Mouse (Mus musculus): ENCODE measurements around the gene Dguok. TPM values are rescaled to one million over a fixed set of nuclear protein-coding genes. Genes with fewer than 3 reads are reported as not detected.

Dguok gene
- total and polyA plus RNA-seq, 3 experiments = 8.7 to 16.7 (median 11.5) TPM

DNA sequence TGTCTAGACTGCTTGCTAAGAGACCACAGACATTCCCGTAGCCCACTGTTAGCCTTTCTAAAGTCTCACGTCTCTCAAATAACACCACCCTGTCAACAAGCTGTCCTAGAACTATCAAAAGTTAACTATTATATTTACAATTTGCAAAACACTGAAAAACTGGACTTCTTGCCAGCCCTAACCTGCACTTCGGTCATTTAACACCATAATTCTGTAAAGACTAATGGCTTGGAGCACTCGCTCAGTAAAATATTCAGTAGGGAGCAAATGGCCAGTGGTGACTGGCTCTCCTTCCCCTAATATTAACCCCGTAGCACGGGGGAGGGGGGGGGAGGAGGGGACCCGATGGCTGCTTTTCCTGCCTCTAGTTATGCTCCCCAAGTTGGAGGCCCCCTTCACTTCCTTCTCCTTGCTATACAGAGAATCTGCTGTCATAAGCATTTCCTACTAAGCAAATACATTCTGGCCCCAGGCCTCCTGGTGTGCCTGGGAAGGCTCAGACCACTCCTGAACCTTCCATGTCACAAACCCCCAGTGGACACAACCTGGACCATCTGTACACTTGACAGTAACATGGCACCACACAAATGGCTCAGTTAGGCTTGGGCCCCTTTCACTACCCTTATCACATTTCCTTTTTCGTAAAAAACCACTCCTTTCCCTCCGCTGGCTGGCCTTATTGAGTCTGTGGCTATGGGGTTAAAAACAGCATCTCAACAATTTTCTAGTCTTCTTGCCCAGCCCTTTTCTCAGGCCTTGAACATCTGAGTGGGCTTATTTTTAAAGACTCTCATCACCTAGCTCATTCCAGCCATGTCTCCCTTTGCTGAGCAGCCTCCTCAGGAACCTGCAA, 56.1 kb downstream of the Dguok start:
- peaks cover 0 to 61% of the 10 kb centered on the region in 2 experiments for H3K36me3 ChIP-seq (replicated peaks in 1 of 2; ENCODE audit: control insufficient read depth in 1 of 2, insufficient read depth in 1 of 2, low read length in 1 of 2)
- DNase-seq (ENCODE audit: extremely low read depth) = no peak
- TF ChIP-seq USF1 (IDR thresholded peaks at IDR 0.05; ENCODE audit: low read depth, low read length) = no peak
- no peak for TF ChIP-seq ELF1 (IDR thresholded peaks at IDR 0.05; ENCODE audit: low read depth, low read length)
- TF ChIP-seq TCF12 (IDR thresholded peaks at IDR 0.05; ENCODE audit: low read depth, low read length) = no peak
- TF ChIP-seq KAT2A (IDR thresholded peaks at IDR 0.05; ENCODE audit: insufficient replicate concordance, low read length) = no peak
- TF ChIP-seq PAX5 (IDR thresholded peaks at IDR 0.05; ENCODE audit: low read length) = no peak
- TF ChIP-seq CHD2 (IDR thresholded peaks at IDR 0.05; ENCODE audit: low read length) = no peak
- TF ChIP-seq MAFK (IDR thresholded peaks at IDR 0.05; ENCODE audit: insufficient replicate concordance, low read length) = 0 out of 2 replicates have a peak, but pooled peaks have one; percentile 15
- no peak for TF ChIP-seq USF2 (conservative IDR thresholded peaks at IDR 0.05; ENCODE audit: low read depth, low read length)

GRCm38 (mm10) chr6:83449440-83449839, 57.3 kb downstream of the Dguok start:
- no peak overlapping the region for H3K4me2 ChIP-seq (ENCODE audit: insufficient read depth, low read depth, poor library complexity, severe bottlenecking)
- no peaks in the 10 kb centered on the region for H3K9me3 ChIP-seq (replicated peaks; ENCODE audit: low read length)
- H3K36me3 ChIP-seq (replicated peaks in 1 of 2; ENCODE audit: control insufficient read depth in 1 of 2, insufficient read depth in 1 of 2, low read length in 1 of 2) = peaks cover 0 to 67% of the 10 kb centered on the region in 2 experiments
- no peaks in the 10 kb centered on the region for H3K79me2 ChIP-seq (replicated peaks; ENCODE audit: control insufficient read depth, extremely low read depth, insufficient read depth, poor library complexity, severe bottlenecking)
- H3K4me3 ChIP-seq (replicated peaks in 1 of 3; ENCODE audit: low read depth in 2 of 3, low read length in 2 of 3, poor library complexity in 1 of 3) = no peak overlapping the region
- dilution Hi-C loops (cut with MboI; ENCODE audit: extremely low pct_ligation_motif_present, extremely low pct_unique_long_range_greater_than_20kb, low sequenced_read_pairs) (no loop called here), in situ Hi-C loops (cut with MboI; ENCODE audit: low pct_ligation_motif_present, low pct_unique_long_range_greater_than_20kb, low sequenced_read_pairs) (no loop called here)
- H3K27me3 ChIP-seq (replicated peaks) = no peaks in the 10 kb centered on the region
- H3K4me1 ChIP-seq (ENCODE audit: control insufficient read depth in 1 of 2, insufficient read depth in 2 of 2) = peaks cover 11 to 66% of the 10 kb centered on the region in 2 experiments
- TF ChIP-seq MAFK (IDR thresholded peaks at IDR 0.05; ENCODE audit: insufficient replicate concordance, low read length) (no peak), ZNF384 (IDR thresholded peaks at IDR 0.05; ENCODE audit: low read depth, low read length) (no peak), POLR2AphosphoS2 (IDR thresholded peaks at IDR 0.05; ENCODE audit: low read depth, low read length) (no peak), TBP (conservative IDR thresholded peaks at IDR 0.05; ENCODE audit: low read depth, low read length) (no peak)
- H3K27ac ChIP-seq (ENCODE audit: insufficient read depth, low read depth) = no peak overlapping the region
- no peak for DNase-seq (ENCODE audit: extremely low read depth)
- no peak overlapping the region for H3K9ac ChIP-seq (ENCODE audit: insufficient read depth, low read depth)

More for the DNA sequence above, 56.1 kb downstream of the Dguok start:
- Histone ChIP-seq H3K79me2 (replicated peaks; ENCODE audit: control insufficient read depth, extremely low read depth, insufficient read depth, poor library complexity, severe bottlenecking) (no peaks in the 10 kb centered on the region), H3K9me3 (replicated peaks; ENCODE audit: low read length) (no peaks in the 10 kb centered on the region), H3K9ac (ENCODE audit: insufficient read depth, low read depth) (no peak overlapping the region), H3K4me3 (replicated peaks in 1 of 3; ENCODE audit: low read depth in 2 of 3, low read length in 2 of 3, poor library complexity in 1 of 3) (no peak overlapping the region), H3K27me3 (replicated peaks) (no peaks in the 10 kb centered on the region), H3K27ac (ENCODE audit: insufficient read depth, low read depth) (no peak overlapping the region), H3K4me1 (ENCODE audit: control insufficient read depth in 1 of 2, insufficient read depth in 2 of 2) (peaks cover 14 to 69% of the 10 kb centered on the region in 2 experiments), H3K4me2 (ENCODE audit: insufficient read depth, low read depth, poor library complexity, severe bottlenecking) (no peak overlapping the region)
- in situ Hi-C loops (cut with MboI; ENCODE audit: low pct_ligation_motif_present, low pct_unique_long_range_greater_than_20kb, low sequenced_read_pairs) (no loop called here), dilution Hi-C loops (cut with MboI; ENCODE audit: extremely low pct_ligation_motif_present, extremely low pct_unique_long_range_greater_than_20kb, low sequenced_read_pairs) (no loop called here)

DNA sequence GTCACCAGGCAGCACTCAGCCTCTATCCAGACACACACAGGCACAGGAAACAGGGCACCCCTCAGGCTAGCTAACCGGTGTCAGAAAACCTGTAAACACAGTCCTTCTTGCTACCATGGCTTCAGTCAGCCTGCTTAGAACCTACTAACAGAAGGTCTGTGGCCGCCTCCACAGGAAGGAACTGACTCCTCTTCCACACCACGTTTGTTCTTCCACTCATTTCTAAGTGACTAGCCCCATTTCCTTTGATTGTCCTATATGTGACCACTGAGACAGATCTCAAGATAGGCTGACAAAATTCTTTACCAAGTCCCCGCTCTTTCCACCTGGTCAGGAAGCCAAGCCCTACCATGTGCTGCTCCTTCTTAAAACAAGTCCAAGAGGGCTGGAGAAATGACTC, 57.9 kb downstream of the Dguok start:
- H3K36me3 ChIP-seq (replicated peaks in 1 of 2; ENCODE audit: control insufficient read depth in 1 of 2, insufficient read depth in 1 of 2, low read length in 1 of 2) = peaks cover 0 to 67% of the 10 kb centered on the region in 2 experiments
- dilution Hi-C loops (cut with MboI; ENCODE audit: extremely low pct_ligation_motif_present, extremely low pct_unique_long_range_greater_than_20kb, low sequenced_read_pairs) = no loop called here
- no peaks in the 10 kb centered on the region for H3K79me2 ChIP-seq (replicated peaks; ENCODE audit: control insufficient read depth, extremely low read depth, insufficient read depth, poor library complexity, severe bottlenecking)
- no peak overlapping the region for H3K4me2 ChIP-seq (ENCODE audit: insufficient read depth, low read depth, poor library complexity, severe bottlenecking)
- H3K4me3 ChIP-seq (replicated peaks in 1 of 3; ENCODE audit: low read depth in 2 of 3, low read length in 2 of 3, poor library complexity in 1 of 3) = no peak overlapping the region
- in situ Hi-C loops (cut with MboI; ENCODE audit: low pct_ligation_motif_present, low pct_unique_long_range_greater_than_20kb, low sequenced_read_pairs) = no loop called here
- peaks cover 8 to 66% of the 10 kb centered on the region in 2 experiments for H3K4me1 ChIP-seq (ENCODE audit: control insufficient read depth in 1 of 2, insufficient read depth in 2 of 2)
- no peak overlapping the region for H3K9ac ChIP-seq (ENCODE audit: insufficient read depth, low read depth)
- no peaks in the 10 kb centered on the region for H3K9me3 ChIP-seq (replicated peaks; ENCODE audit: low read length)
- DNase-seq (ENCODE audit: extremely low read depth) = no peak
- TF ChIP-seq ELF1 (IDR thresholded peaks at IDR 0.05; ENCODE audit: low read depth, low read length) = no peak
- TF ChIP-seq TBP (conservative IDR thresholded peaks at IDR 0.05; ENCODE audit: low read depth, low read length) = no peak
- no peak for TF ChIP-seq MAX (IDR thresholded peaks at IDR 0.05; ENCODE audit: low read length)
- TF ChIP-seq MAFK (IDR thresholded peaks at IDR 0.05; ENCODE audit: insufficient replicate concordance, low read length) = no peak
- TF ChIP-seq EP300 (IDR thresholded peaks at IDR 0.05; ENCODE audit: low read length) = no peak
- no peak for TF ChIP-seq SMC3 (IDR thresholded peaks at IDR 0.05; ENCODE audit: low read depth, low read length)
- TF ChIP-seq ZKSCAN1 (IDR thresholded peaks at IDR 0.05; ENCODE audit: borderline replicate concordance, low read depth, low read length) = no peak
- no peak for TF ChIP-seq JUN (IDR thresholded peaks at IDR 0.05; ENCODE audit: insufficient read depth, low read depth, low read length)
- H3K27ac ChIP-seq (ENCODE audit: insufficient read depth, low read depth) = no peak overlapping the region
- no peaks in the 10 kb centered on the region for H3K27me3 ChIP-seq (replicated peaks)

Measured in CH12.LX (cell line).